Mouse (Mus musculus): Measurements from ENCODE around the gene Hist1h4k.
A peak's percentile ranks its signal among the peaks of the same experiment; 100 is the strongest.
"Not testable (repeated sequence)": the region's sequence is repeated elsewhere in the genome, so short reads cannot be mapped to it uniquely, and the experiment has no call there.

The Hist1h4k gene

GRCm38 (mm10) chr13:21754294-21755001 is 4.1 kb upstream of the Hist1h4k start:
- DNase-seq (ENCODE audit: low spot score in 2 of 2): not testable (repeated sequence)

- DNase-seq (ENCODE audit: low spot score in 2 of 2): peak; percentile 52 to 71
These were observed 3.4 kb upstream of the Hist1h4k start, which contains the start of the genes Hist1h2ak and Hist1h2bn for GRCm38 (mm10) chr13:21753524-21754285. Gene Hist1h2ak (minus strand): TSS chr13:21753827. Gene Hist1h2bn (plus strand): TSS chr13:21754123.

GRCm38 (mm10) chr13:21753051-21753523 is 2.8 kb upstream of the Hist1h4k start:
- DNase-seq (ENCODE audit: low spot score in 2 of 2): no peak

- DNase-seq (ENCODE audit: low spot score in 2 of 2): no peak
These were observed 2.1 kb upstream of the Hist1h4k start for GRCm38 (mm10) chr13:21752356-21752755.

- no peak for DNase-seq (ENCODE audit: low spot score in 2 of 2)
These were observed 1.5 kb upstream of the Hist1h4k start for GRCm38 (mm10) chr13:21751827-21752226.

GRCm38 (mm10) chr13:21751417-21751816 is 1.1 kb upstream of the Hist1h4k start:
- DNase-seq (ENCODE audit: low spot score in 2 of 2): no peak

GRCm38 (mm10) chr13:21749387-21750158 is 732 bp downstream of the Hist1h4k start:
- DNase-seq (ENCODE audit: low spot score in 2 of 2): no peak

GRCm38 (mm10) chr13:21745006-21745405 is 5.3 kb downstream of the Hist1h4k start:
- DNase-seq (ENCODE audit: low spot score in 2 of 2): no peak

- DNase-seq (ENCODE audit: low spot score in 2 of 2): peak; percentile 58 to 73
These were observed 15.2 kb downstream of the Hist1h4k start, which contains the start of gene Hist1h4j for GRCm38 (mm10) chr13:21734906-21735767. Gene Hist1h4j (plus strand): TSS chr13:21735064.

GRCm38 (mm10) chr13:21734010-21734905 is 16.0 kb downstream of the Hist1h4k start:
- DNase-seq (ENCODE audit: low spot score in 2 of 2): peak; percentile 63 to 67

GRCm38 (mm10) chr13:21733466-21733865 is 16.8 kb downstream of the Hist1h4k start:
- no peak for DNase-seq (ENCODE audit: low spot score in 2 of 2)

- no peak for DNase-seq (ENCODE audit: low spot score in 2 of 2)
These were observed 20.8 kb downstream of the Hist1h4k start for GRCm38 (mm10) chr13:21729544-21729943.

- DNase-seq (ENCODE audit: low spot score in 2 of 2): no peak
These were observed 22.2 kb downstream of the Hist1h4k start for GRCm38 (mm10) chr13:21727948-21728572.

- no peak for DNase-seq (ENCODE audit: low spot score in 2 of 2)
These were observed 27.1 kb downstream of the Hist1h4k start for GRCm38 (mm10) chr13:21722993-21723836.

GRCm38 (mm10) chr13:21722373-21722925 is 27.9 kb downstream of the Hist1h4k start:
- no peak for DNase-seq (ENCODE audit: low spot score in 2 of 2)

- DNase-seq (ENCODE audit: low spot score in 2 of 2): peak in 1 of 2 experiments; percentile 40
These were observed 28.4 kb downstream of the Hist1h4k start, which contains the start of gene Hist1h2bm for GRCm38 (mm10) chr13:21721757-21722372. Gene Hist1h2bm (plus strand): TSS chr13:21722044.

- DNase-seq (ENCODE audit: low spot score in 2 of 2): not testable (repeated sequence)
These were observed 29.1 kb downstream of the Hist1h4k start for GRCm38 (mm10) chr13:21721107-21721756.
